Mouse (Mus musculus) embryonic facial prominence, embryonic 14.5 days (tissue): ENCODE measurements around the gene Hip1. TPM values are rescaled to one million over a fixed set of nuclear protein-coding genes. Genes with fewer than 3 reads are reported as not detected.

Experiments
- ATAC-seq: fragments of 200-750 bp; cut with Nextera tagmentation; 2 replicates; pipeline ENCODE4 v1.8.0; 2017; ENCODE audit warnings: low read depth, moderate number of reproducible peaks, moderate TSS enrichment
- DNase-seq: peaks from one replicate; pipeline ENCODE4 v3.0.0-alpha.2; 2015; ENCODE audit warnings: low spot score
- H3K27ac ChIP-seq: fragments of 300-500 bp; sonication (generic); replicated peaks from 2 replicates; pipeline ENCODE4 v1.5.1; 2014; ENCODE audit warnings: low read depth, mild to moderate bottlenecking, low read length, moderate library complexity
- H3K27me3 ChIP-seq: fragments of 300-500 bp; sonication (generic); replicated peaks from 2 replicates; pipeline ENCODE4 v1.6.1; 2014; ENCODE audit warnings: low read length; ENCODE audit not compliant: control insufficient read depth, insufficient read depth
- H3K36me3 ChIP-seq: fragments of 300-500 bp; sonication (generic); 2 replicates; pipeline ENCODE4 v1.6.1; 2014; ENCODE audit warnings: low read length, mixed read lengths; ENCODE audit not compliant: control insufficient read depth, insufficient read depth
- H3K4me1 ChIP-seq: fragments of 300-500 bp; sonication (generic); 2 replicates; pipeline ENCODE4 v1.6.1; 2014; ENCODE audit warnings: antibody characterized with exemption, low read length; ENCODE audit not compliant: control insufficient read depth, insufficient read depth
- H3K4me2 ChIP-seq: fragments of 300-500 bp; sonication (generic); 2 replicates; pipeline ENCODE4 v1.6.1; 2014; ENCODE audit warnings: low read depth, mild to moderate bottlenecking, low read length, moderate library complexity, mixed read lengths
- H3K4me3 ChIP-seq: fragments of 300-500 bp; sonication (generic); 2 replicates; pipeline ENCODE4 v1.5.1; 2014; ENCODE audit warnings: low read depth, mild to moderate bottlenecking, low read length
- H3K9ac ChIP-seq: fragments of 300-500 bp; sonication (generic); 2 replicates; pipeline ENCODE4 v1.6.1; 2014; ENCODE audit warnings: low read depth, mild to moderate bottlenecking, low read length, moderate library complexity, mixed read lengths
- H3K9me3 ChIP-seq: fragments of 300-500 bp; sonication (generic); 2 replicates; pipeline ENCODE4 v1.6.1; 2016; ENCODE audit warnings: low read length; ENCODE audit not compliant: control insufficient read depth
- WGBS: fragments of 180-500 bp; shearing (Covaris S2); extraction: QIAGEN DNeasy Blood & Tissue Kit; methylation state at CpG from one replicate; pipeline ENCODE4 v1.1.7; 2014; 5-methylcytosine and 5-hydroxymethylcytosine counted together
- polyA plus RNA-seq: library from polyadenylated mRNA; unstranded; fragments of >200 nt; fragmentation: Nextera tagmentation; extraction: Ambion mirVana; gene quantifications from 2 replicates; pipeline ENCODE4 v1.2.1, GENCODE M21; 2014

Gene Hip1
- polyA plus RNA-seq, 1 experiment from 2014 or later, result 45.6 TPM

GRCm38 (mm10) chr5:135524660-135525560 is 20.0 kb downstream of the Hip1 start:
- whole genome bisulfite sequencing, result 53% methylated on average over 11 of the region's 11 CpGs
- Histone ChIP-seq H3K9ac (no peak overlapping the region), H3K27ac (no peak overlapping the region; the same call in 1 of the 2 replicates), H3K9me3 (no peaks in the 10 kb centered on the region), H3K4me3 (no peak overlapping the region), H3K4me2 (no peak overlapping the region), H3K27me3 (no peaks in the 10 kb centered on the region), H3K4me1 (no peaks in the 10 kb centered on the region), H3K36me3 (peaks cover 4% of the 10 kb centered on the region; the same call in 1 of the 2 replicates)
- no peak for DNase-seq
- no peak for ATAC-seq

GRCm38 (mm10) chr5:135524087-135524486 is 20.8 kb downstream of the Hip1 start:
- H3K9ac ChIP-seq, result no peak overlapping the region
- 82% methylated on average over 2 of the region's 2 CpGs for WGBS
- no peak for ATAC-seq
- H3K4me3 ChIP-seq, result no peak overlapping the region
- H3K4me1 ChIP-seq, result no peaks in the 10 kb centered on the region
- H3K27me3 ChIP-seq, result no peaks in the 10 kb centered on the region
- no peak for DNase-seq
- H3K4me2 ChIP-seq, result no peak overlapping the region
- H3K27ac ChIP-seq, result no peak overlapping the region
- H3K9me3 ChIP-seq, result no peaks in the 10 kb centered on the region
- peaks cover 4% of the 10 kb centered on the region; the same call in 1 of the 2 replicates for H3K36me3 ChIP-seq

GRCm38 (mm10) chr5:135522111-135522722 is 22.7 kb downstream of the Hip1 start:
- Histone ChIP-seq H3K9me3 (0 out of 2 replicates have a peak, but pooled peaks cover 2% of the 10 kb centered on the region), H3K9ac (no peak overlapping the region), H3K4me1 (no peaks in the 10 kb centered on the region), H3K4me2 (no peak overlapping the region), H3K36me3 (peaks cover 7% of the 10 kb centered on the region; the same call in 1 of the 2 replicates), H3K27ac (no peak overlapping the region), H3K4me3 (no peak overlapping the region), H3K27me3 (no peaks in the 10 kb centered on the region)
- WGBS, result 55% methylated on average over 9 of the region's 9 CpGs
- DNase-seq (peak; percentile 57), ATAC-seq (no peak)

GRCm38 (mm10) chr5:135517348-135517883 is 27.5 kb downstream of the Hip1 start:
- Histone ChIP-seq H3K36me3 (peaks cover 22% of the 10 kb centered on the region; the same call in 1 of the 2 replicates), H3K4me1 (no peaks in the 10 kb centered on the region; the same call in 1 of the 2 replicates), H3K4me3 (no peak overlapping the region), H3K27ac (no peak overlapping the region), H3K27me3 (no peaks in the 10 kb centered on the region), H3K4me2 (no peak overlapping the region), H3K9ac (no peak overlapping the region), H3K9me3 (peaks cover 21% of the 10 kb centered on the region)
- 68% methylated on average over 5 of the region's 5 CpGs for WGBS
- ATAC-seq, result 0 out of 2 replicates have a peak, but pooled peaks have one; percentile 32
- DNase-seq, result no peak

- peak; percentile 82 for ATAC-seq
- Histone ChIP-seq H3K9me3 (peaks cover 21% of the 10 kb centered on the region), H3K4me1 (peaks cover 9% of the 10 kb centered on the region), H3K4me3 (no peak overlapping the region), H3K36me3 (peaks cover 22% of the 10 kb centered on the region; the same call in 1 of the 2 replicates), H3K4me2 (no peak overlapping the region), H3K27ac (peak overlapping the region; percentile 21; the same call in 1 of the 2 replicates), H3K27me3 (no peaks in the 10 kb centered on the region), H3K9ac (peak overlapping the region; percentile 30; the same call in 1 of the 2 replicates)
- 17% methylated on average over 4 of the region's 4 CpGs for WGBS
- DNase-seq, result peak; percentile 75
These were observed 31.8 kb downstream of the Hip1 start for GRCm38 (mm10) chr5:135513131-135513530.

GRCm38 (mm10) chr5:135511105-135511504 is 33.8 kb downstream of the Hip1 start:
- WGBS, result 60% methylated on average over 5 of the region's 5 CpGs
- Histone ChIP-seq H3K27me3 (no peaks in the 10 kb centered on the region), H3K4me2 (no peak overlapping the region), H3K4me3 (no peak overlapping the region), H3K27ac (no peak overlapping the region), H3K9me3 (peaks cover 10% of the 10 kb centered on the region), H3K4me1 (peaks cover 18% of the 10 kb centered on the region), H3K36me3 (peaks cover 8% of the 10 kb centered on the region; the same call in 1 of the 2 replicates), H3K9ac (no peak overlapping the region)
- DNase-seq (no peak), ATAC-seq (no peak)

- Histone ChIP-seq H3K27ac (no peak overlapping the region), H3K4me2 (no peak overlapping the region), H3K9ac (no peak overlapping the region), H3K4me1 (peaks cover 25% of the 10 kb centered on the region), H3K4me3 (no peak overlapping the region), H3K36me3 (no peaks in the 10 kb centered on the region), H3K27me3 (no peaks in the 10 kb centered on the region), H3K9me3 (no peaks in the 10 kb centered on the region)
- 66% methylated on average over 3 of the region's 3 CpGs for WGBS
- DNase-seq (peak; percentile 74), ATAC-seq (no peak)
These were observed 36.6 kb downstream of the Hip1 start for GRCm38 (mm10) chr5:135508284-135508683.

GRCm38 (mm10) chr5:135507561-135508273 is 37.2 kb downstream of the Hip1 start:
- Histone ChIP-seq H3K4me1 (peaks cover 25% of the 10 kb centered on the region), H3K27ac (no peak overlapping the region), H3K4me2 (no peak overlapping the region), H3K36me3 (no peaks in the 10 kb centered on the region), H3K9me3 (no peaks in the 10 kb centered on the region), H3K4me3 (no peak overlapping the region), H3K27me3 (no peaks in the 10 kb centered on the region), H3K9ac (no peak overlapping the region)
- ATAC-seq (0 out of 2 replicates have a peak, but pooled peaks have one; percentile 27), DNase-seq (no peak)
- WGBS, result 58% methylated on average over 18 of the region's 18 CpGs
